Mouse (Mus musculus) ES-Bruce4 (cell line): ENCODE measurements at regions not wholly inside any gene's neighbourhood (a gene's known extent, or its start where the extent isn't known, plus 50 kb on each side); places are given as distances from the start of the nearest gene placed in this dataset.

ENCODE experiments used
- CTCF ChIP-seq: IDR thresholded peaks from one replicate; pipeline ENCODE4 v1.8.1; 2011; ENCODE audit warnings: low read depth, low read length
- POLR2A ChIP-seq: IDR thresholded peaks from one replicate; pipeline ENCODE4 v1.8.1; 2011; ENCODE audit warnings: low read length; ENCODE audit not compliant: insufficient read depth

DNA sequence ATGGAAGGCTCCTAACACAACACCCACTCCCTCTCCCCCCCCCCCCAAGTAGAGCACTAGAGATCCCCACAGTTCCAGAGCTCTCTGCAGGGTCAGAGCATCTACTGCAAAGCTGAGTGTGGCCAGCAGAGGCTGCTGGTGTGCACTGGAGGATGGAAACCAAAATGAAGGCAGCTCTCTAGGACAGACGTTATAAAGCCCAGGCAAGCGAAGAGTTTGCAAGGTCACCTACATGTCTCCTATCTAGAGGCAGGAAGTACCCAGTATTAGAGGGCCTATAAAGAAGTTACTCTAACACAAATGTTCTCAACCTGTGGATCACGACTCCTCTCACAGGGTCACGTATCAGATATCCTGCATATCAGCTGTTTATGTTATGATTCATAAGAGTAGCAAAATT, 125.1 kb upstream of the Thumpd2 start:
- TF ChIP-seq CTCF (peak; percentile 66), POLR2A (no peak)
